Mouse (Mus musculus) stomach, embryonic 14.5 days (tissue): Measurements from ENCODE around the gene Spata5. TPM values are rescaled to one million over a fixed set of nuclear protein-coding genes. Genes with fewer than 3 reads are reported as not detected.

ENCODE experiments used
- ATAC-seq: fragments of 200-750 bp; cut with Nextera tagmentation; 2 replicates; pipeline ENCODE4 v1.8.0; 2017; ENCODE audit warnings: low read depth, moderate TSS enrichment; ENCODE audit not compliant: insufficient number of reproducible peaks, insufficient read depth, low FRiP score
- H3K27ac ChIP-seq: fragments of 300-500 bp; sonication (generic); 2 replicates; pipeline ENCODE4 v1.5.1; 2014; ENCODE audit warnings: mild to moderate bottlenecking, low read length, moderate library complexity, mixed read lengths
- H3K27me3 ChIP-seq: fragments of 300-500 bp; sonication (generic); 2 replicates; pipeline ENCODE4 v1.6.1; 2014; ENCODE audit warnings: low read length, control low read depth, mixed read lengths; ENCODE audit not compliant: control insufficient read depth, insufficient read depth
- H3K36me3 ChIP-seq: fragments of 300-500 bp; sonication (generic); 2 replicates; pipeline ENCODE4 v1.6.1; 2014; ENCODE audit warnings: mild to moderate bottlenecking, control low read depth, low read length, moderate library complexity, mixed read lengths; ENCODE audit not compliant: control insufficient read depth, insufficient read depth
- H3K4me1 ChIP-seq: fragments of 300-500 bp; sonication (generic); 2 replicates; pipeline ENCODE4 v1.6.1; 2014; ENCODE audit warnings: low read length, control low read depth, mixed read lengths; ENCODE audit not compliant: control insufficient read depth, insufficient read depth
- H3K4me2 ChIP-seq: fragments of 300-500 bp; sonication (generic); replicated peaks from 2 replicates; pipeline ENCODE4 v1.6.1; 2014; ENCODE audit warnings: low read depth, low read length, control low read depth
- H3K4me3 ChIP-seq: fragments of 300-500 bp; sonication (generic); 2 replicates; pipeline ENCODE4 v1.5.1; 2014; ENCODE audit warnings: low read depth, low read length, control low read depth
- H3K9ac ChIP-seq: fragments of 300-500 bp; sonication (generic); replicated peaks from 2 replicates; pipeline ENCODE4 v1.6.1; 2014; ENCODE audit warnings: low read depth, mild to moderate bottlenecking, control low read depth, low read length, moderate library complexity, mixed read lengths
- H3K9me3 ChIP-seq: fragments of 300-500 bp; sonication (generic); 2 replicates; pipeline ENCODE4 v1.6.1; 2016; ENCODE audit warnings: low read depth, low read length, control low read depth; ENCODE audit not compliant: control insufficient read depth
- WGBS: fragments of 180-500 bp; shearing (Covaris S2); extraction: QIAGEN DNeasy Blood & Tissue Kit; methylation state at CpG from one replicate; pipeline ENCODE4 v1.1.7; 2014; 5-methylcytosine and 5-hydroxymethylcytosine counted together
- polyA plus RNA-seq: library from polyadenylated mRNA; unstranded; fragments of >200 nt; fragmentation: Nextera tagmentation; extraction: Ambion mirVana; gene quantifications from 2 replicates; pipeline ENCODE4 v1.2.1, GENCODE M21; 2014

The Spata5 gene
- polyA plus RNA-seq, 1 experiment from 2014 or later: 40.8 TPM

DNA sequence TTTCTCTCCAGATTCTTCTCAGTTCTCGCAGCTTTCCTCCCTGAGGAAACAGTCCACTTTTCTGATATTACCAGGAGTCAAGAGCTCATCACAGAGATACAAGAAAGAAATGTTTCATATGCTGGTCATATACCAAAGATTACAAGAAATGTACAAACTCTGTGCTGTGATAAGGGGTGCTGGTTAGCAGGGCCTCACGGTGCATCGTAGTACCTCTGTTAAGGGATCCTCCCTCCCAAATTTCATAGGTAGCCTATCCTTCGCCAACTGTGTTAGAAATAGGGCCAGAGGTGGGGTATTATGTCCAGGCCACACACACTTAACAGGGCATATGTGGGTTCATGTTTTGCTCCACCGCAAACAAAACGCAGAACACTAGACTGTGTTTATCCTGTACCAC is 157.1 kb downstream of the Spata5 start:
- H3K4me1 ChIP-seq: no peaks in the 10 kb centered on the region
- H3K4me3 ChIP-seq: no peak overlapping the region
- no peak overlapping the region for H3K9ac ChIP-seq
- no peak overlapping the region for H3K4me2 ChIP-seq
- H3K27ac ChIP-seq: no peak overlapping the region
- no peaks in the 10 kb centered on the region for H3K9me3 ChIP-seq
- H3K27me3 ChIP-seq: no peaks in the 10 kb centered on the region
- ATAC-seq: no peak
- no peaks in the 10 kb centered on the region for H3K36me3 ChIP-seq
- WGBS: 90% methylated on average over 6 of the region's 6 CpGs

DNA sequence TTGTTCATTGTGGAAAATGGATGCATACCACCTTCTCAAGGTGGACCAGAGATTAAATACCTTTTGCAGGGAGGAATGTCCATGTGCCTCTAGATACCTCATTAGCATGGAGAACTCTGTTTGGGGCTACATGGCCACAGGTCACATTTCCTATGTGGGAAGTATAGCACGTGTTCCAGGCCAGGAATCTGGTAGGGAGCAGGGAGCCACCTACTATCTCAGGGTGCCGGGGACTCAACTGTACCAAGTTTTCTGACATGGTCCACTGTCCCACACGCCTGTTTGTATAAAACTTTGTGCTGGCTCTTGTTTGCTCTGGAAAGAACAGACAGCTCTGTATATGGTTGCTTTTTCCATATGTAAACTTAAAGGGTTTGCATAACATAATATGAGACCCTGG is 158.0 kb downstream of the Spata5 start:
- H3K27ac ChIP-seq: no peak overlapping the region
- ATAC-seq: no peak
- H3K9me3 ChIP-seq: no peaks in the 10 kb centered on the region
- H3K27me3 ChIP-seq: no peaks in the 10 kb centered on the region
- H3K4me3 ChIP-seq: no peak overlapping the region
- H3K36me3 ChIP-seq: no peaks in the 10 kb centered on the region
- H3K9ac ChIP-seq: no peak overlapping the region
- H3K4me2 ChIP-seq: no peak overlapping the region
- WGBS: 88% methylated on average over 3 of the region's 3 CpGs
- H3K4me1 ChIP-seq: no peaks in the 10 kb centered on the region

DNA sequence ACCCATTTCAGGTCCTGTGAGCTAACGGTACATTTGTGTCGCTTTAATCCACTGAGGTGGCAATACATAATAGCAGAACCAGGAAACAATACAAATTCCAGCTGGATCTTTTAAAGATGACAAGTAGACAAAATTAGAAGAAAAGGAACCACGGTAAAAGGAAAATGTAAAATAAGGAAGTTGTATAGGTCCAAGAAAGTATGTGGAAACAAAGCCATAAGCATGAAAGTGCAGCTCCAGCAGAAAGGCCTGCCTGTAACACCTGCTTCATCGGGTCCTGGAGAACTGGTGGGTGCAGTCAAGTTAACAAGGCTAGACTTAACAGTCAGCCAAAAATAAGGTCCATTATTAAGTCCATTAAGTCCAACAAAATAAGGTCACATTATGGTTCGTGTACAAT is 164.9 kb downstream of the Spata5 start:
- ATAC-seq: no peak

DNA sequence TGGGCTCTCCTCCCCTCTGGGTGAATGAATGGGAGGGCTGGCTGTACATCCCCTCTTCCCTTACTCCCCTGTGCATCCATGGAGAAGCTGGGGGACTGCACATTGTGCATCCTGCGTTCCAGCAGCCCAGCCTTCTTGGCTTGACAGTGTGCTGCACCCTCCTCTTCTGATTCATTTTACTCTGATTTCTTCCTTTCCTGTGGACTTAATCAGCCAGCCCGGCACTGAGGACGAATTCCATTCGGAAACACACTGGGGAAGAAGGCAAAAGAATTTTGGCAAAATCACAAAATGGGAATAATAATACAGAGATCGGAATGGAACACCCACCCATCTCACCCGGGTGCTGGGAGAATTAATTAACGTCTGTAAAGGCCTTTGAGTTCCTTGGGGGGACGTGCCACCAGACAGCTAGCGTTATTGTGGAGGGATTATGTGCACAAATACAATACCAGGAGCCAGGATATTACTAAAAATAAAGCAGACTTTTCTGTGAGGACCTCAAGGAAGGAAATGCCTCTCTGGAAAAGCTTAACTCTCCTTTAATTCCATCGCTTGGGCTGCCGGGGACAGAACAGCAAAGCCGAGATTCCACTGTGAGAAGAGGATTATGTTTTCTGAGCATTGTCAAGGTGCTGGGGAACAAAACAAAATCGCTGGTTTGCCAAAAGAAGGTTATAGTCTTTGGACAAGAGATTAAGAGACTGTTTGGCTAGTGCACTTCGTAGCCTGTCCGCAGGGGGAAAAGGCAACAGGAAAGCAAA is 166.5 kb downstream of the Spata5 start:
- Histone ChIP-seq H3K27me3 (no peaks in the 10 kb centered on the region), H3K4me1 (0 out of 2 replicates have a peak, but pooled peaks cover 11% of the 10 kb centered on the region), H3K36me3 (no peaks in the 10 kb centered on the region; the same call in 1 of the 2 replicates), H3K27ac (peak overlapping the region; percentile 78), H3K9ac (peak overlapping the region; percentile 18), H3K4me2 (peak overlapping the region; percentile 34), H3K4me3 (no peak overlapping the region), H3K9me3 (no peaks in the 10 kb centered on the region)
- 21% methylated on average over 15 of the region's 15 CpGs for WGBS
- no peak for ATAC-seq

More for the DNA sequence above, 164.9 kb downstream of the Spata5 start:
- H3K4me2 ChIP-seq: no peak overlapping the region
- H3K9me3 ChIP-seq: no peaks in the 10 kb centered on the region
- H3K4me3 ChIP-seq: no peak overlapping the region
- 68% methylated on average over 5 of the region's 5 CpGs for WGBS
- no peak overlapping the region for H3K9ac ChIP-seq
- H3K27me3 ChIP-seq: no peaks in the 10 kb centered on the region
- no peak overlapping the region; the same call in 1 of the 2 replicates for H3K27ac ChIP-seq
- 0 out of 2 replicates have a peak, but pooled peaks cover 11% of the 10 kb centered on the region for H3K4me1 ChIP-seq
- no peaks in the 10 kb centered on the region; the same call in 1 of the 2 replicates for H3K36me3 ChIP-seq

DNA sequence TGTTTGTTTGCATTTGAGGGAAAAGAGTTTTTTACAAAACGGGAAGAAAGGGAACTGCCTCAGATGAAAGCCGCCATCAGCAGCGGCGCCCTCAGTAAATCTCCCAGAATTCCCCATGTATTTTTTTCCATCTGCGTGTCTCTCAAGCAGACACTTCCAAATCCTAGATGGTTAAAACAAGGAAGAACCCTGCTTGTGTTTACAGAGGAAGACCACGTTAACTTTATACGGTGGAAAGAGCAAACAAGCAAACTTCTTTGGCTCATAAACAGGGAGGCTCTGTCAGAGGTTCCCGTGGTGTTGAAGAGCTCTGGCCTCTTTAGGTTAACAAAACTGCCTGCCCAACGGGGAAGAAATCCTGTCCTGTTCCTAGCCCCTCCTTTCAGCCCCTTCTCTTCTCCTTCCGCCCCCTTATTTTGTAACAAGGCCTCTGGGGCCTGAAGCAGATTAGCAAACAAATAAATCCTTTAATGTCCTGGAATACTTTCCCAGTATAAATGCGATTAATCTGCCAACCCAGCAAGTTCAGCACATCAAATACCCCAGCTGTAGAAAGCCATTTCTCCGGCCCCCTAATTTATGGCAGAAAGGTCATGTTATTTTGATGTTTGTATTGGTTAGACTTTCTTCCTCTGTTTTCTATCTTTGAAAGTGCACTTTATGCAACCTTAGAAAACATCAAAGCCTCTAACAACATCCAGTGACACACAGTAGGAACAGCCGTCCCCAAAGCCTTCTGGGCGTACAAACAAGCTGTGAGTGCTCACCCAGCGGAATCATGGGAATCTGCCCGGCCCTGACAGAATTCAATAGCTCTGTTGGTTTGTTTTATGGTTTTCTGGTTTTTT is 167.3 kb downstream of the Spata5 start:
- H3K4me1 ChIP-seq: 0 out of 2 replicates have a peak, but pooled peaks cover 11% of the 10 kb centered on the region
- no peak overlapping the region for H3K4me3 ChIP-seq
- H3K9me3 ChIP-seq: no peaks in the 10 kb centered on the region
- H3K27me3 ChIP-seq: no peaks in the 10 kb centered on the region
- WGBS: 33% methylated on average over 16 of the region's 16 CpGs
- no peak for ATAC-seq
- H3K4me2 ChIP-seq: peak overlapping the region; percentile 34
- H3K27ac ChIP-seq: peak overlapping the region; percentile 78
- peak overlapping the region; percentile 18 for H3K9ac ChIP-seq
- H3K36me3 ChIP-seq: no peaks in the 10 kb centered on the region; the same call in 1 of the 2 replicates

DNA sequence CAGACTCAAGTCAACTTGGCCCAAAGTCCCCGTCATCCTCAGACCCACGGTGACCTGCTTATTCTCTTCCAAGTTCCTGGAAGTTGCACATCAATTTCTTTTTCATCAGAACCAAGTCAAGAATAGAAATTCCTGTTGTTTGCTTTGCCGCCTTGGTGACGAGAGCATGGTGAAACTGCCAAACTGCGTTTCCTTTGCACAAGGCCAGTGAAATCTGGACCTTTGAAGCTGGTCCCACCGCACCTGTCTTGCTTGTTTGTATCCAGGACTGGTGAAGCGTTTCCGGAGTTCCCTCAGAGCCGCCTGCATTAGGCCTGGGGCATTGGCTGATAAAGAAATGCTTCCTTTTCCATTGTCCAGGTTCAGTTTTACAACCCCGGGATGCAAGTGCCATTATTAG is 176.0 kb downstream of the Spata5 start:
- ATAC-seq: no peak
- Histone ChIP-seq H3K9ac (no peak overlapping the region), H3K36me3 (no peaks in the 10 kb centered on the region), H3K27me3 (no peaks in the 10 kb centered on the region), H3K27ac (no peak overlapping the region), H3K9me3 (no peaks in the 10 kb centered on the region), H3K4me3 (no peak overlapping the region), H3K4me1 (0 out of 2 replicates have a peak, but pooled peaks cover 3% of the 10 kb centered on the region), H3K4me2 (no peak overlapping the region)
- 75% methylated on average over 10 of the region's 10 CpGs for WGBS

DNA sequence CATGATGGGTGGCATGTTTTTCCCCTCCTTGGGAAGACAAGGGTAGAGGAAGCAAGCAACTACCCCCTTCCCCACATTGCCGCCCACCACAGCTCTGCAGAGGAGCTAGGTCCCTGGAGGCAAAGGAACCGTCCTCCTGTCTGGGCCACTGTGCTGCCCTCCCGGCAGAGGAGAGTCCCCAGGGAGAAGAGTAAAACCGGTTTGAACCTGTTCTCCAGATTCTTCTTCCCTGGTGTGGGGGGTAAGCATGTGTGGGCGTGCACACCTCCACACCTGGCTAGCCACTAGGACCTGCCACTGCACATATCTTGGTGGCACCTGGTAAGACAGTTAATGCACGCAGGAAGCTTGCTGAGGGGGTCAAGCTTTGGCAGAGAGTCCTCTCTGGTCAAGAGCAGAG is 176.8 kb downstream of the Spata5 start:
- Histone ChIP-seq H3K27me3 (no peaks in the 10 kb centered on the region), H3K4me1 (0 out of 2 replicates have a peak, but pooled peaks cover 3% of the 10 kb centered on the region), H3K4me2 (no peak overlapping the region), H3K9ac (no peak overlapping the region), H3K4me3 (no peak overlapping the region), H3K36me3 (no peaks in the 10 kb centered on the region), H3K9me3 (no peaks in the 10 kb centered on the region), H3K27ac (no peak overlapping the region)
- WGBS: 61% methylated on average over 6 of the region's 6 CpGs
- peak; percentile 31; the same call in 1 of the 2 replicates for ATAC-seq

DNA sequence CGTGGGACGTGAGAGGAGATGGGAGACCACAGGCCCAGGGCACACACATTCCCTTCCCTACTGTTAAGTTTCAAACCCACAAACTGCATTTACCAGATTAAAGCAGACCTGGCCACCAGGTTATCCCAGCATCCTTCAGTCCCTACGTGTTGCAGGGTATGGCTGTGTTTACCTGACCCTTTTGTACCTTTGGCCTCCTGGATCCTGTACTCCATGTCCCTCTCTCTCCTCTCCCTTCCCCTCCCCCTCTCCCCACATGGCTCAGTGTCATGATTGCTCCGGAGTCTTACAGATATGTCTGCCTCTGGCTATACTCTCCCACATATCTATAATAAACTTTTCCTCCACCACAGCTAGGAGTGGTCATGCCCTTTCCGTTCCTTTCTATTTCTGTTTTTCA is 177.5 kb downstream of the Spata5 start:
- 0 out of 2 replicates have a peak, but pooled peaks cover 3% of the 10 kb centered on the region for H3K4me1 ChIP-seq
- H3K27me3 ChIP-seq: no peaks in the 10 kb centered on the region
- H3K9ac ChIP-seq: no peak overlapping the region
- H3K4me2 ChIP-seq: no peak overlapping the region
- H3K36me3 ChIP-seq: no peaks in the 10 kb centered on the region
- 60% methylated on average over 5 of the region's 5 CpGs for WGBS
- no peak overlapping the region for H3K27ac ChIP-seq
- no peaks in the 10 kb centered on the region for H3K9me3 ChIP-seq
- no peak overlapping the region for H3K4me3 ChIP-seq
- ATAC-seq: peak; percentile 56; the same call in 1 of the 2 replicates
